Mouse (Mus musculus): Measurements from ENCODE around the gene Sarm1.

Gene Sarm1

DNA sequence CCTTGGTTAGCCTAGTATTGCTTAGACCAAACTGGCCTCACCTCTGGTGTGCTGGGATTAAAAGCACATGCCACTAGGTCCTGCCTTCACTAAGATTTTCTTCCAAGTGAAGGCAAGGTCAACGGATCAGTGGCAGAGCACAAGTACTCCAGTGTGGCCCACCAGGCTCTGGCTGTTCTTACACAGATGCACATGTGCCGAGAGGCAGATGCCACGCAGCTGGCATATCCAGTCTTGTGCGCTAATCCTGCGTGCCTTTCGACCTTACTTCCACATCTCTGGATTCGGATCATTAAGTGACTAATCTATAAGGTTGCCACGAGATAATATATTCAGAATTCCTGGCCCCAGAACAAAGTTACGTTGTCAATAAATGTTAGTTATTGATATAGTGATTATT lies 32.4 kb downstream of the Sarm1 start:
- no peak for DNase-seq (ENCODE audit: low read depth in 2 of 2, low spot score in 2 of 2)

DNA sequence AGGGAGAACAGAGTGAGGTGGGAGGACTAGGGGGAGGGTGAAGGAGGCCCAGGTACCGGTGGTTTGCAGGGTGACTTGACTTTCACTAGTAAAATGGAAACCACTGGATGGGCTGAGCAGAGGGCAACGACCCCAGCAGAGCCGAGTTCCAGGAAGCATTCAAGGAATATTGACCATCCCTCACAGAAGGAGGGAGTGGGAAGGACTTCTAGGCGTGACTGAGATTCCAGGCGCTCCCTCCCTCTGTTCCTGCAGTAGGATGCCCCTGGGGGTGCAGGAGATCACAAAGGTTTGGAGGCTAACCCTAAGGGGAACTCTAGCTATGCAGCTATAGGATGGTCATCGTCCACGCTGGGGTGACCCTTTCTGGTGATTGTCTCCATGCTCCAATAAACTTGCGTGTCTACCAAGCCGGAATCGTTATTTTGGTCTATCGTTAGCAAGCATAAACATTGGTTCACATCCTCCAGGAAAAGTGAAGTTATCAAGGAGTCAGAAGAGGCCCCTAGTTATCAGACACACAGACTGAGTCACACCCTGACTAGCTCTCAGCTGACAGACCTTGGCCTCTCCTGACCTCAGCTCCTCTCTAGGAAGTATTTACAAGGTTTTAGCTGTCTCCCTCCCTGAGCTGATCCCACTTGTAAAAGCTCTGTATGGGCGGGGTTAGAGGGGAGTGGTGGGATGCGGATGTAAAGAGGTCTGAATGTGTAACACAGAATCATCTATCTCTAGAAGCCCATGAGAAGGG lies 34.1 kb downstream of the Sarm1 start:
- DNase-seq (ENCODE audit: low read depth in 2 of 2, low spot score in 2 of 2) = no peak

DNA sequence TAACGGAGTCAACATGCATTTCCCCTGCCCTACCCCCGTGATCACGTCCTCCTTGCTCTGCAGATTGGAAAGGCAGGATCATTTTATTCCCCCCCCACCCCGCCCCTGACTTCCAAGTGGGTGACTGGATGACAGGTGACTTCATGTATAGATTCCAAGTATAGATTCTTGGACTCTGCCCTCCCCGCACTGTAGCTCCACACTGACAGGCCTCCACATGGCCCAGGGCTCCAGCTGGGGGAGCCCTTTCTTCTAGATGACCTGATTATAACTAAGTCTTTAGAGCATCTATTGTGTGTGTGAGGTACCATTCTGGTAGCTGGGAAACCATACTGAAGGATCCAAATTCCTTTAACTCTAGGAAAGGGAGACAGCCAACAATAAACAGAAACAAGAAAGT lies 34.9 kb downstream of the Sarm1 start:
- DNase-seq (ENCODE audit: low read depth in 2 of 2, low spot score in 2 of 2) = no peak

DNA sequence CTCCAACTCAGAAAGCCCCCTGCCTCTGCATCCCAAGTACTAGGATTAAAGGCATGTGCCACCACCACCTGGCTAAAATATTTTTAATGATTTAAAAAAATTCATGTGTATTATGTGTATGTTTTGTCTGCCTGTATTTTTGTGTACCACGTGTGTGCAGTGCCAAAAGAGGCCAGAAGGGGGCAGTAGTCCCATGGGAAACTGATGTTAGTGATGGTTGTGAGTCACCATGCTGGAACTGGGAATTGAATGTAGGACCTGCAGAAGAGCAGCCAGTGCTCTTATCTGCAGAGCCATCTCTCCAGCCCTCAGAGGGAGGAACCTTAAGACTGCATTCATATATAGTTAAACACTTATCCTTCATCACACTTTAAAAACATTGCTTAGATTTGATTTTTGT lies 35.7 kb downstream of the Sarm1 start:
- peak in 1 of 2 experiments; percentile 14 for DNase-seq (ENCODE audit: low read depth in 2 of 2, low spot score in 2 of 2)

DNA sequence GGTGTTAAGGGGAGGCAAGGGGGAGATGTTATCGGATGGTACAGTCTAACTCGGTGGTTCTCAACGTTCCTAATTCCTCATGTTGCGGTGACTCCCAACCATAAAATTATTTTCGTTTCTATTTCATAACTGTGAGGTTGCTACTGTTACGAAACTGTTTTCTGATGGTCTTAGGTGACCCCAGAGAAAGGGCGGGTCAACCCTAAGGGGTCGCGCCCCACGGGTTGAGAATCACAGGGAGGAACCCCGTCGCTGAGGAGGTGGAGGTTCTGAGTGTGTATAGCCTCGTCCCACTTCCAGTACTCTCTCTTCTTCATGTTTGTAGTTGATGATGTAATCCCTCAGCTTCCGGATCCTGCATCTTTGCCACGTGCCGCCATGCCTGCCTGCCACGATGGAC lies 38.8 kb downstream of the Sarm1 start:
- no peak for DNase-seq (ENCODE audit: low read depth in 2 of 2, low spot score in 2 of 2)

DNA sequence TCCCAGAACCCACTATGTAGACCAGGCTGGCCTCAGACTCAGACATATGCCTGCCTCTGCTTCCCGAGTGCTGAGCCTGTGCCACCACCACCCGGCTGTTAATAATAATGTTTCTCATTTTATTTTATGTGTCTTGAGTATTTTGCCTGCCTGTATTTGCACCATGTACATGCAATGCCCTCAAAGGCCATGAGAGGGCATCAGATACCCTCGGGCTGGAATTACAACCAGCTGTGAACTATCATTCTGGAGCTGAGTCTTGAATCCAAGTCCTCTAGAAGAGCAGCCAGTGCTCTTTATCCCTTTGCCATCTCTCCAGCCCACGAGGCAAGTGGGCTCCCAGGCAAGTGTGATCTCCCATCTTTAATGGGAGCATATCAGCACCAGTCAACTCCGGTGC lies 42.2 kb downstream of the Sarm1 start:
- DNase-seq (ENCODE audit: low read depth in 2 of 2, low spot score in 2 of 2) = peak; percentile 19 to 36

DNA sequence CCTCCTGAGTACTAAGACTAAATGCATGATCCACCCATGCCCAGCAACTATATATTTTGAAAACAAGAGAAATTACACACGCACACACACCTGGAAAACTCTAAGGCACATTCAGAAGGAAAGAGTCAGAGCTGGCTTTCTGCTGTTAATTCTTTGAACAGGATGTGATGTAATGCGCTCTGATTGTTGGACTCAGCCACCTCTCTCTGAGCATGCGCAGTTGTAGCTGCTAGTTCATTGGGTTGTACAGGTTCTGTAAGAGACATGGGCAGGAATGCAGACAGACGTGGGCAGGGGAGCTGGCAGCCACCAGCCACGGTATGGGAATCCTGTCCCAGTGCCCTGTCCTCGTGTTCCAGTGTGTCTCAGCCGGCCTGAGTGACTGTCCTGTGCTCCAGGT lies 43.3 kb downstream of the Sarm1 start:
- no peak for DNase-seq (ENCODE audit: low read depth in 2 of 2, low spot score in 2 of 2)

DNA sequence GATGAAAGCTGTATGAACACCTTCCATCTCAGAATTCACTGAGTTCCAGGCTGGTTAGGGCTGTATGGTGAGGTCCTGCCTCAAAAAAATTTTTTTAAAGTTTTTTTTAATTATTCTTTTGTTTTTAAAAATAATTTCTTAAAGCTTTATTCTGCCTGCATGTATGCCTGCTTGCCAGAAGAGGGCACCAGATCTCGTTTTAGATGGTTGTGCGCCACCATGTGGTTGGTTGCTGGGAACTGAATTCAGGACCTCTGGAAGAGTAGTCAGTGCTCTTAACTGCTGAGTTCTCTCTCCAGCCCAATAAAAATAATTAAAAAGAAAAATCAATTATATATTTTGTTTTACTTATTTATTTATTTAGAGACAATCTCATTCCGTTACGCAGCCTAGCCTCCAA lies 43.9 kb downstream of the Sarm1 start:
- peak; percentile 68 to 75 for DNase-seq (ENCODE audit: low read depth in 2 of 2, low spot score in 2 of 2)

DNA sequence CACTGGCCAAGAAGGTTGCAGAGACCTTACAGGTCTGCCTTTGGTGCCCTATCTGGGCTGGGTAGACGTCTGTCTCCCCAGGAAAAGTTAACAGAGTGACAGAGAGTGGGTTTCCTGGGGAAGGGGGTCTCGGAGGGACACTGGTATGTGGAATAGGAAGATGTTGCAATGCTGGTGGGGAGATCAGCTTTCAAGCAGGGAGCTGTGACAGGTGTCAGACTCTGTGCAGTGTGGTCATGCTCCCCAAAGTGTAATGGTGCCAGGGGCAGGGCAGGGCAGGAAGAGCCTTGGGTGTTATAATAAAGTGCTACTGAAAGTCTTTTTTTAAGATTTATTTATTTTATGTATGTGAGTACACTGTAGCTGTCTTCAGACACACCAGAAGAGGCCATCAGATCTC lies 47.2 kb downstream of the Sarm1 start:
- DNase-seq (ENCODE audit: low read depth in 2 of 2, low spot score in 2 of 2) = no peak

DNA sequence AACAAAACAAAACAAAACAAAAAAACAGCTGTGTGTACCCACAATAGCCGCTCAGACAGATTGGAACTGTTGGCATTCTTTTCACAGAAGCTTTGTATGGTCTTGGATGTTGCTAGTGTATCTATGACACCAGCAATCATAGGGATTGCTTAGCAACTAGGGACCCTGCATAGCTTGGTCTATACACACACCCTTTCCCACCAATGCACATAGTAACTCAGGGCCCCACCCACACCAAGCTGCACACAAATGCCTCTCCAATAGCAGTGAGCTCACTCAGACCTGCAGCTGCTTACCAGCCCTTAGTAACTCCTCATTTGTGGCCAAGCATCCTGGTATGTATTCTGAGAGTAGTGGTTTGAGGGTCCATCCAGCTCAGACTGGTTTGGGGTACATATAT lies 49.3 kb downstream of the Sarm1 start:
- no peak for DNase-seq (ENCODE audit: low read depth in 2 of 2, low spot score in 2 of 2)

DNA sequence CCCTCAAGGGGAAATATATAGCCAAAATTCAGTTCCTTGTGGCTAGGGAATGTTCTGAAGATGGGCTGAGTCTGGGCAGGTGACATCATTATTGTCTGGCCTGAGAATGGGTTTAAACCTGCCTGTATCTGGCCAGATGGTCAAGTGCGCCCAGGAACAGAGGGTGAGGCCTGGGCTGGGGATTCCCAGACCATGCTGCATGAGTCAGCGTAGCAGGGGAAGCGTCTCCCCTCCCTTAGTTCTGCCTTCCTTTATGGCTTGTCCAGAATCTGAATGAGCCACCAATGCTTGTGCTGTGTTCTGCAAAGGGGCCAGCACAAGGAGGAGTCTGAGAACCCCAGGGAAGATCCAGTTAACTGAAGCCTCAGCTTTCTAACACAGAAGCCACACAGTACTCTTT lies 50.4 kb downstream of the Sarm1 start:
- no peak for DNase-seq (ENCODE audit: low read depth in 2 of 2, low spot score in 2 of 2)

DNA sequence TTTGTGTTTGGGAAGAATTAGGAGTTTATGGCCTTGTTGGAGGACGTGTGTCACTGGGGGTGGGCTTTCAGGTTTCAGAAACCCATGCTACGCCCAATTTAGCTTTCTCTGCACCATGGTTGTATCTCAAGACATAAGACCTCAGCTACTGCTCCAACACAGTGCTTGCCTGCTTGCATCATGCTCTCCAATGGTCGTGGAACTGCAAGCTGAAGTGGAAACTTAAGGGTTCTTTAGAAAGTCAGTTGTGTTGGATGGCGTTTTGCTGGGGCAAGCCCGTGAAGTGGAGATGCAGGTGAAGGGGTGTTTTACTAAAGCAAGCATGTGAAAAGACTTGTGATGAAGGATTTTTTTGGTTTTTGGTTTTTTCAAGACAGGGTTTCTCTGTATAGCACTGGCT lies 54.4 kb downstream of the Sarm1 start:
- no peak for DNase-seq (ENCODE audit: low read depth in 2 of 2, low spot score in 2 of 2)

DNA sequence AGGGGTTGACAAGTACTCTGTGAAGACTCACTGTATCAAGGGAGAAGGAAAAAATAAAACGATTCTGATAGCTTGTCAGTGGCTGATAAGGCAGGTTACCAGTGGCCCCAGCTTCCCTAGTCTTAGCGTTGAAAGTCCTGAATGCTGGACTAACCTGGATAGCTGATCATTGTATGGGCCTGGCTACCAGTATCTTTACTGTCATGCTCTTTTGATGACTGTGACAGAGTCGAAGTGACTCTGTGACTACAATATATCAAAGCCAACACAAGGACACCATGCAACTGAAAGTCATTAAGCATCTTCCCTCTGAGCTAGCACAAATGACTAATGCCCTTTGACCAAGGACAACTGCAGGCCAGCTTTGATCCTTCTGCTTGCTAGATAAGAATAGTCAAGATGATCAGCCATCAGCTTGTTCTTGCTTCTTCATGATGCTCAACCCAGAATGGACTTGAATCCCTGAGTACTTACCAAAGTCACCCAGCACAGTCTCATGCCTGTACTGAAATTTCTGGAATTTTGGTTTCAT lies 59.1 kb downstream of the Sarm1 start:
- no peak for DNase-seq (ENCODE audit: low read depth in 2 of 2, low spot score in 2 of 2)

DNA sequence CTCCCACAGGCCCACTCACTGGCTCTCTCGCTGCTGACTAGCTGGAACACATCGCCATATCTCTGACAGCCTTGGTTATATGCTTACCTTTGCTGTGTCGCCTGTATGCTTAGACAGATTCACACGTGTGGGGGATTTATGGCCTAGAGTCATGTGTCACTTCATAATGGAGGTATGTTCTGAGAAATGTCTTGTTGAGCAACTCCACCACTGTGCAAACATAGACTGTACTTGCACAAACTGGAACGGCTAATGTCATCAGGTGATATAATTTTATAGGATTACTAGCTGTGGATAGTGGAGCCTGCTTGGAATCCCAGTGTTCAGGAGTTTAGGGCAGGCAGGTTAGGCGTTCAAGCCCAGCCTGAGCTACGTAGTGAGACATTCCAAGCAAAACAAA lies 60.4 kb downstream of the Sarm1 start:
- DNase-seq (ENCODE audit: low read depth in 2 of 2, low spot score in 2 of 2) = no peak

DNA sequence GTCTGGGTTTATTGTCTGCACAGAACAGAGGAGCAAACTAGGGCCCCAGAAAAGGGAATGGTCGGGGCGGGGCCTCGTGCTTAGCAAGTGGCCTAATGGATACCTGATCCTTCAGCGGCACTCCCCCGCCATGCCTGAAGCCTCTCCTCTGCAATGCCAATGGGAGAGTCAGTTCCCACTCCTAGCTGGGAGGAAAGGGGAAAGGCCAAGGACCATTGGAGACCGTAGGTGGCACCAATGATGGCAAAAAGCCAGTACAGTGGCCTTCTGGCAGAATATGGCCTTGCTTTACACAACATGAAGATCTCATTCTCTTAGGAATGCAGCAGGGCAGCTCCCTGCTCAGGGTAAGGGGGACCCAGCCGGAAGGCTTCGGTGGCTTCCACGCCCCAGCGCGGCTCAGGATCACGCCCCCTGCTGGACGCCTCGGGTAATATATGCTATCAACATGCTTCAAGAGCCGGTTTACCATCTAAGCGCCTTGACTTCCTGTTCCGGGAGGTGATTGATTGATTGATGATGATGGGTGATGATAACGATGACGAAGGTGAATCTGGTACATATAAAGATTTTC lies 61.7 kb downstream of the Sarm1 start:
- DNase-seq (ENCODE audit: low read depth in 2 of 2, low spot score in 2 of 2) = peak; percentile 32 to 54

DNA sequence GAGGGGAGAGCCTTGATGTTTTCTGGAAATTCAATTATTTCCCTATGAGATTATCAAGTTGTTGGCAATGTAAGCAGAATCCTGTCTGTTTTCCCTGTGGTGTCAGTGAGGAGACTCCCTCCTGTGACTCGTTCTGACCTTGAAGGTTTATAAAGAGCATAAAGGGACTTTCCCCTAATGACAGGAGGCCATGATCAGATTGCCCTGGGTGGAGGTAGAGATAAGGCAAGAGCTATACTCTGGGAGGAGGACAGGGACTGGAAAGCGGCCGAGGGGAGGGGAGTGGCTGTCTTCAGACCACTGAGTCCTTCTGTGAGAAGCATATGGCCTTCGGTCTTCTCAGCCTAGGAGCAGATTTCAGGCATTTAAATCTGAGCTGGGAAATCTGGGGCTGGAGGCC lies 63.5 kb downstream of the Sarm1 start:
- no peak for DNase-seq (ENCODE audit: low read depth in 2 of 2, low spot score in 2 of 2)

DNA sequence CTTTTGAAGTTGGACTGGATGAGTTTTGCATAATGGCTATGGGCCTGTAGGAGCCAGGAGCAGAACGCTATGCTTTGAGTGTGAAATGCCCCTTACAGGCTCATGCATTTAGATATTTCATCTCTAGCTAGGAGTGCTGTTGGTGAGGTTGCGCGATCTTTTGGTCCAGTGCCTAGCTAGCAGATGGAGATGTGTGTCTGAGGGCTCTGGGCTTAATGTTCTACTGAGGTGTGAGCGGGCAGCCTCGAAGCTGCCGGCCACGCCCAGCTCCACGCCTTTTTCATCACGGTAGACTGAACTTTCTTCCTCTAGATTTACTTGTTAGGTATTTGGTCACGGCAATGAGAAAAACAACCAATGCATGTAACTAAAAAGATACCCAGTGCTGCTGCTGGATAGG lies 66.4 kb downstream of the Sarm1 start:
- no peak for DNase-seq (ENCODE audit: low read depth in 2 of 2, low spot score in 2 of 2)

DNA sequence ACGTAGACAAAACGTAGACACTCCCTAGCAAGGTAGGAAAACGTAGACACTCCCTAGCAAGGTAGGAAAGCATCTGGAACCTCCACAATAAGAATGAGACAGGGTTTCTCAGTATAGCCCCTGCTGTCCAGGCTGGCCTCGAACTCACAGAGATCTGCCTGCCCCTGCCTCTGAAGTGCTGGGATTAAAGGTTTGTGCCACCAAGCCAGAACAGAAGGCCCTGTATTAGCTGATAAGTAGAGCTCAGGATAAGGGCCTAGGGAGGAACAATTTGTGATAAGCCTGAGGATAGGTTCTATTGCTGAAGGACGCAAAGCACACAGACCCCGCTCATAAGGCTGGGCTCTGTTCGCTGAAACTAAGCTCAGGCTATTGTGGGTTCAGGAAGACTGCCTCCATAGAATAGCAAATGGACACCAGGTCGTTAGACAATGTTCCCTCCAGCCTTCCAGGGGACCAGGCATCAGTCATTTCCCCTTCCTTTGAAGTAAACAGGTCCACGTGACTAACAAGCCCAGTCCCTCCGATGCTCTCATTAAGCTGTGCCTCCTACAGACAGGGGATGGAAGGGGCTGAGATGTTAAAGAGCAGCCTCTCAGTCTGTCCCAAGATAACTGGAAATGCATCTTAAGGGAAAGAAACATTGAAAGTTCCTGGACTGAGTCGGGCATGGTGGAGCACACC lies 67.2 kb downstream of the Sarm1 start:
- no peak for DNase-seq (ENCODE audit: low read depth in 2 of 2, low spot score in 2 of 2)

DNA sequence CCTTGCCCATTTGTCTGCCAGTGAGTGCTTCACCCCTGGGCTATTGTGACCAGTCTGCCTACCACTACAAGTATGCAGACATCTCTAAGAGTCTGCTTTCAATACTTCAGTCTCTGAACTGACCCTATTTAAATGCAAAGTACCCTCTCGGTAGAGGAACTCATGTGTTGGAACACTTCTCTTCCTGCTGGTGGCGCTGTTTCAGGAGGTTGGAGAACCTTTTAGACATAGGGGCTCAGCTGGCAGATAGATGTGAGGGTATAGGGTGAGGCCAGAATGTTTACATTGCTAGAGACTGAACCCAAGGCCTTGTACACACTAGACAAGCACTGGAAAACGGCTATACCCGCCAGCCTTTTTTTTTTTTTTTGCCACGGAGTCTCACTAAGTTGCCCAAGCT lies 69.2 kb downstream of the Sarm1 start:
- no peak for DNase-seq (ENCODE audit: low read depth in 2 of 2, low spot score in 2 of 2)

DNA sequence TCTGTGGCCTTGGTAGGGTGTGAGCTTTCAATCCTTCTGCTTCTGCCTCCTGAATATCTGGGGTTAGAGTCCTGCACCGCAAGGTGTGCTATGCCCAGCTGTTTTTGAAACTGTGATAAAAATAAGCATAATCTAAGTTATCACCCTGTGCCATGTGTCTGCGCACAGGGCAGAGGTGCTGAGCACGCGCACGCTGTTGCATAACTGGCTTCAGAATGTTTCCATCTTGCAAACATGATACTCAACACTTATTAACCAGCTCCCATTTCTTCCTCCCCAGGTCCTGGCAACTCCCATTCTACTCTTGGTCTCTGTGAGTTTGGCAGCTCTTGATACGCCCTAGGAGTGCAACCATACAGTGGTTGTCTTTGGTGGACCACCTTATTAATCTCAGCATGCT lies 69.9 kb downstream of the Sarm1 start:
- no peak for DNase-seq (ENCODE audit: low read depth in 2 of 2, low spot score in 2 of 2)

DNA sequence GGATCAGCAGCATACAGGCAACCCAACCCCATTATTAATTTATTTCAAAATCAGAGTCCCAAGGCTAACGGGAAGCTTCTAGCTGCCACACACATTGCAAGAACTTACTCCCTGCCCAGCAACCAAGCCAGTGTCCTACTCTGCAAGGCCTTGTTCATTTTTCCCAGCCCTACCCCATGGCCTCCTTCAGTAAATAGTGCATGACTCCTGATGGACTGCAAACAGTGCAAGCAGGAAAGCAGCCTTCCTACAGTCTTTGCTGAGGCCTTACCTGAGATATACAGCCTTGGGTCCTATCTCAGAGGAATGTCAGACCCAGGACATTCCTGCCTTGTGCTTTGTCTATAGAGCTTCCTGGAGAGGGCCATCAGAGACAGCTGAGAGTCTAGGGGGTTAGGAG lies 72.0 kb downstream of the Sarm1 start:
- no peak for DNase-seq (ENCODE audit: low read depth in 2 of 2, low spot score in 2 of 2)

DNA sequence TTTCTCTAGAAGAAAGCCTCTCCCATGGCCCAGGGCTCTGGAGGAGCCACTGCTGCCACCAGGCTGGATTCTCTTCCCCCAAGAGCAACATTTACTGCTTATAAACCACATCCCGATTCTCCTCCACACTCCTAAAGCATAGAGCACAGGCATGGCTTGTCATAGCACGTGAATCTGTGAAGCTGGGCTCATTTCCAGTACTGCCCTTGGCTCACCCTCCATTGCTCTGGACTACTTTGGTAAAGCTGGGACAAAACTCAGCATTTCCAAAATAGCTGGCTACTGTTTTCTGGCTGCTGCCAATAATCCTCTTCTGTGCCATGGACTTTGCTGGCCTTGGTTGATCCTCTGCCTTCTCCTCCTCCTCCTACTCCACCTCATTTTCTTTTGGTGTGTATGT lies 73.2 kb downstream of the Sarm1 start:
- no peak for DNase-seq (ENCODE audit: low read depth in 2 of 2, low spot score in 2 of 2)

Measured in CD8-positive naive resting alpha-beta T cell, adult 2 months (primary cell).